Mouse (Mus musculus) liver, embryonic 14.5 days (tissue): ENCODE measurements around the gene Coro1a.

Experiments used
- CTCF ChIP-seq: IDR thresholded peaks from 2 replicates; pipeline ENCODE4 v1.5.1; 2016; ENCODE audit warnings: antibody characterized with exemption, low read depth, control low read depth
- EP300 ChIP-seq: IDR thresholded peaks from 2 replicates; pipeline ENCODE4 v1.6.1; 2016; ENCODE audit warnings: antibody characterized with exemption, low read depth

DNA sequence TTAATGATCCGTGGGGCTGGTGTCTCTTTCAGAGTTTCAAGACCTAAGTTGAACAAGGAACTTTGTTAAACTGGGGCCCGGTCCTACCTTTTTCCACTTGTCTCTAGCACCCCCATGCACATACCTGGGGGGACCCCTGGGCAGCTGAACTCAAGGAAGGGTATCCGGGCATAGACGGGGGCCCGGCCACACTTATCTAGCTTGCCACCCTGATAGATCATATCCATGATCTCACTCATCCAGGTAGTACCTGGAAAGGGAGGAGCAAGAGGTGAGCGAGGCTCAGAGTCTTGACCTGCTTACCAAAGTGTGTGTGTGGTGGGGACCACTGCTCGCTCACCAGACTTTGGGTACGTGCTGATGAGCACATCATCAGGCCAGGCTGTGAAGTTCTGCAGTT is 32.5 kb downstream of the Coro1a start:
- TF ChIP-seq CTCF, result no peak
- no peak for TF ChIP-seq EP300
